Mouse (Mus musculus): ENCODE results near the gene Adam17. TPM values are rescaled to one million over a fixed set of nuclear protein-coding genes. Genes with fewer than 3 reads are reported as not detected.

The Adam17 gene
- polyA plus RNA-seq, 1 experiment from 2014 or later = 31.0 TPM

DNA sequence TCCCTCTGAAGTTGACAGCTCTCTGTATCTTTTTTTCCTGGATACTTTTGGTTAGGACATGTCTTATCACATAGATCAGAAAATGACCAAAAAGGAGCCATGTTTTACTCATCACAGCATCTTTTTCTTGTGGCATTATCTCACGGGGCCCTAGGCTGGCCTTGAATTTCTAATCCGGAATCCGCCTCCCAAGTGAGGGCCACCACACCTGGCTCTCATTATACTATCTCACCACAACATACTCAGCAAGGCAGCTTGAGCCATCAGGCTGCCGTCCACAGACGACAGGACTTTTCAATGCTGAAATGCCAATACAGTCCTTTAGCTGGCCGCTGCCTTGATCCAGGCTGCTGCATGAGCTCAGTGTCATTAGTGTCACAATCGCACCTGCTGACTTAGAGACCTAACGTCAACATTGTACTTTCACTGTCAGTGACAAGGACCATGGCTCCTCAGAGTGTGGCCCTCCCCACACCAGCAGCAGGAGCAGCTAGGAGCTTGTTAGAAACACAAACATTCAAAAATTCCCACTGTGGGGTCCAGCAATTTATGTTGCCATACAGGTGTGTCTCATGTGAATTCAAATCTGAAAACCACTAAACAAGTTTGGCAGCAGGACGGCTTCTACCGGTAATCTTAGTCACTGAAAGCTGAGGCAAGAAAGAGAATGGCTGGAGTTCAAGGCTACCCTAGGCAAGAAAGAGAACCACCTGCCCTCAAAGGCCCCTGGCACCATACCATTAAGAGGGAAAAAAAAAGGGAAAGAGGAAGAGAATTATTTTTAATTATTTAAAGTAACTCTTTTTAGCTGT is 8.6 kb downstream of the Adam17 start:
- WGBS = 72% methylated on average over 10 of the region's 10 CpGs
- H3K27ac ChIP-seq (ENCODE audit: low read length) = no peak overlapping the region
- no peak overlapping the region for H3K4me3 ChIP-seq (ENCODE audit: low read length)
- no peaks in the 10 kb centered on the region for H3K9me3 ChIP-seq (replicated peaks; ENCODE audit: control insufficient read depth, low read length)
- H3K9ac ChIP-seq (ENCODE audit: low read length) = no peak overlapping the region
- no peaks in the 10 kb centered on the region for H3K4me1 ChIP-seq (ENCODE audit: control insufficient read depth, insufficient read depth, low read length)
- ATAC-seq (replicated peaks; ENCODE audit: extremely low read depth, insufficient read depth, low FRiP score) = no peak
- H3K4me2 ChIP-seq (ENCODE audit: low read depth, low read length) = no peak overlapping the region
- peaks cover 3% of the 10 kb centered on the region for H3K36me3 ChIP-seq (ENCODE audit: control insufficient read depth, insufficient read depth)
- H3K27me3 ChIP-seq (ENCODE audit: control insufficient read depth, insufficient read depth, low read length) = no peaks in the 10 kb centered on the region

DNA sequence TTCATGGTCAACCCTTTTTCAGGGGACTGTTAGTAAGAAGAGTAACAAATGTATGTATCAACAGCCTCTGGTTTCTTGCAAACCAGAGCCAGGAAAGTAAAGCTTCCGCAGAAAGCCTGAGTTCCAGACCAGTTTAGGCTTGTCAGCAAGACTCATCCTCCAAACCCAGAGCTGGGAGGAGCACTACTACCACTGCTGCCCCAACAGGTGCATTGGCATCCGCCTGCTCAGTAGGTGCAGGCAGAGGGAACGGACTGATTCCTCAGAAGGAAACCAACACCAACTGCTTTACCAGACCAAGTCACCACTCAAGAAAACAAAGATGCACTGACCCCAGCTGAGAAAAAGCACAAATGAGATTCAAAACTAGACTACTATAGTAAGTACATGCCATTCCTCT is 10.2 kb downstream of the Adam17 start:
- Histone ChIP-seq H3K4me3 (ENCODE audit: low read length) (no peak overlapping the region), H3K4me1 (ENCODE audit: control insufficient read depth, insufficient read depth, low read length) (no peaks in the 10 kb centered on the region), H3K36me3 (ENCODE audit: control insufficient read depth, insufficient read depth) (peaks cover 3% of the 10 kb centered on the region), H3K9me3 (replicated peaks; ENCODE audit: control insufficient read depth, low read length) (no peaks in the 10 kb centered on the region), H3K27ac (ENCODE audit: low read length) (no peak overlapping the region), H3K4me2 (ENCODE audit: low read depth, low read length) (no peak overlapping the region), H3K9ac (ENCODE audit: low read length) (no peak overlapping the region), H3K27me3 (ENCODE audit: control insufficient read depth, insufficient read depth, low read length) (no peaks in the 10 kb centered on the region)
- ATAC-seq (replicated peaks; ENCODE audit: extremely low read depth, insufficient read depth, low FRiP score) = no peak
- 85% methylated on average over 3 of the region's 3 CpGs for WGBS

DNA sequence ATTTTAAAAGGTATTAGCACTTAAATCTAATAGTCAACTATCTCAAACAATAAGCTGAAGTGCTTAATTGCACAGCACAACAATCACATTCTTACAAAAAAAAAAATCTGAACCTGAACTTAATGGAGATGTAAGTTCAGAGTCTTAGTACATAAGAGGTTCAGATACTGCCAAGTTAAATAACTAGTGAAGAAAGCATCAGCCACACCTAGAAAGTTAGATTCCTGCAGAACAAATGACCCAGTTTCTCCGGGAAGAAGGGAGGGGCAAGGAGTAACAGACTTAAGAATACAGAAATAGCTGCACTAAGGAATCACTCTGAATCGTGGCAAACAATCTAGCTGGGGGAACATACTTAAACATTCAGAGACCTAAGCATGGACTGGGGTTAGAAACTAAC is 10.7 kb downstream of the Adam17 start:
- no peak overlapping the region for H3K27ac ChIP-seq (ENCODE audit: low read length)
- no peaks in the 10 kb centered on the region for H3K27me3 ChIP-seq (ENCODE audit: control insufficient read depth, insufficient read depth, low read length)
- no peaks in the 10 kb centered on the region for H3K9me3 ChIP-seq (replicated peaks; ENCODE audit: control insufficient read depth, low read length)
- 51% methylated on average over 2 of the region's 2 CpGs for WGBS
- ATAC-seq (replicated peaks; ENCODE audit: extremely low read depth, insufficient read depth, low FRiP score) = no peak
- no peak overlapping the region for H3K9ac ChIP-seq (ENCODE audit: low read length)
- H3K4me3 ChIP-seq (ENCODE audit: low read length) = no peak overlapping the region
- peaks cover 3% of the 10 kb centered on the region for H3K36me3 ChIP-seq (ENCODE audit: control insufficient read depth, insufficient read depth)
- H3K4me2 ChIP-seq (ENCODE audit: low read depth, low read length) = no peak overlapping the region
- no peaks in the 10 kb centered on the region for H3K4me1 ChIP-seq (ENCODE audit: control insufficient read depth, insufficient read depth, low read length)

DNA sequence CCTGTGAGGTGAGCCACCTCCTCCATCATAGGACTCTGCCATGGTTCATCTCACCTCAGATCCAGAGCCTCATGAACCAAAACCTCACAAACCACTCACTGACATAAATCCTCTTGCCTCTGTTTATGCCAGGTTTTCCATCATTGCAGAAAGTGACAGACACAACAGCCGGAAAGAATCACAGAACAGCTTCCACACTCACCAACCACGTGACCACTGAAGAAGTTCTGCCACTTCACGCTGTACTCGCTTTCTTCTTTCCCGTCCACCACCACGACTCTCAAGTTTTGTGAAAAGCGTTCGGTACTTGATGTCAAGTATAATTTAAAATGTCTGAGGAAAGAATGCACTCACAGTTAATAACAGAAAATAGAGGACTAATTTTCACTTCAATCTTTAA is 19.8 kb downstream of the Adam17 start:
- ATAC-seq (replicated peaks; ENCODE audit: extremely low read depth, insufficient read depth, low FRiP score) = no peak
- H3K9me3 ChIP-seq (replicated peaks; ENCODE audit: control insufficient read depth, low read length) = peaks cover 9% of the 10 kb centered on the region
- 94% methylated on average over 8 of the region's 8 CpGs for whole genome bisulfite sequencing

DNA sequence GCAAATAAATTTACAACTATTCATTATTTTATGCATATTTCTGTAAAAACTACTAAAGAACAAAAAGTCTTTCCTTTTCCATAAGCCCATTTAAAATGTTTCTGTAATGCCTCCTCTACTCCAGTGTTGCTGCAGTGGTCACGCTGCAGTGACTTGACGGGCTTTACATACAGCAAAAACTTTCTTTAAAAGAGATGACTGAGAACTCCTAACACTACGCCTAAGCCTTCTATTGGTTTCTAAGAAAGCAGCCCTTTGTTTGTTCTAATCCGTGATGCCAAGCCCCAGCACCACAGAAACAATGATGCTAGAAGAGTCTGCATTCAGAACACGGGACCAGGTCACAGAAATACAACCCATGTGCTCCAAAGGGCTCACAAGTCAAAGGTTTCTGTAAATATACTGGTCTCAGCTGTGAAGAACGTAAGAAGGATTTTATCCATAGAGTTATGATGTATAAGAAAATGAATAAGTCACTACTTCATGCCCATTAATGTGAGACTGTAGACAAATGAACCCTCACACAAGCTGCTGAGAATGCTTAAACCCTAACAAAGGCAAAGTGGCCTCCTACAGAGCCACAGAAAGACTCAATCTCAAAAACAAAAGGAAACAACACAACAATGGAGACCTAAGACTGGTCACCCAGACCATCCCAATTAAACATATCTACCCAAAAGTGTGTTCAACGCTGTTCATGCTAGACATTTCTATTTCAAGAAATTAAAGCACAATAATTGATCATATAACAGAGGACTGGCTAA is 23.1 kb downstream of the Adam17 start:
- H3K27me3 ChIP-seq (ENCODE audit: control insufficient read depth, insufficient read depth, low read length) = no peaks in the 10 kb centered on the region
- no peak overlapping the region for H3K4me2 ChIP-seq (ENCODE audit: low read depth, low read length)
- no peaks in the 10 kb centered on the region for H3K4me1 ChIP-seq (ENCODE audit: control insufficient read depth, insufficient read depth, low read length)
- H3K4me3 ChIP-seq (ENCODE audit: low read length) = no peak overlapping the region
- H3K9ac ChIP-seq (ENCODE audit: low read length) = no peak overlapping the region
- 90% methylated on average over 7 of the region's 7 CpGs for WGBS
- H3K27ac ChIP-seq (ENCODE audit: low read length) = no peak overlapping the region
- H3K9me3 ChIP-seq (replicated peaks; ENCODE audit: control insufficient read depth, low read length) = peaks cover 9% of the 10 kb centered on the region
- ATAC-seq (replicated peaks; ENCODE audit: extremely low read depth, insufficient read depth, low FRiP score) = no peak
- peaks cover 40% of the 10 kb centered on the region for H3K36me3 ChIP-seq (ENCODE audit: control insufficient read depth, insufficient read depth)

More for the DNA sequence above, 19.8 kb downstream of the Adam17 start:
- Histone ChIP-seq H3K9ac (ENCODE audit: low read length) (no peak overlapping the region), H3K4me3 (ENCODE audit: low read length) (no peak overlapping the region), H3K27me3 (ENCODE audit: control insufficient read depth, insufficient read depth, low read length) (no peaks in the 10 kb centered on the region), H3K27ac (ENCODE audit: low read length) (no peak overlapping the region), H3K4me2 (ENCODE audit: low read depth, low read length) (no peak overlapping the region), H3K36me3 (ENCODE audit: control insufficient read depth, insufficient read depth) (peaks cover 36% of the 10 kb centered on the region), H3K4me1 (ENCODE audit: control insufficient read depth, insufficient read depth, low read length) (no peaks in the 10 kb centered on the region)

DNA sequence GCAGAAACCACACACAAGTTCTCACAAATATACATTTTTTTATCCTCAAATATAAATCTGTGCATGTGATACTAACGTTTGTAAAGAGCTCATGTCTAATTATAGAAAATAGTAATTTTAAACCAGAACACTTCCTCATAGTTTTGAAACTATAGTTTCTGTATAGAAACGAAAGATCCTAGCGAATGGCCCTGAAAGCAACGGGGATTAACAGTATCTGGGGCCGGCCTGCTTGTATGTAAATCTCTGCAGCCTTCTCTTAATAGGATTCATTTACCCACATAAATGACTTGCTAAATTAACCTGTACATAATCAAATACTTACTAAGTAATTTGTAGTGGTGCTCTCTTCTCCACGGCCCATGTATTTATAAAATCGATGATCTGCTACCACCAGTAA is 26.5 kb downstream of the Adam17 start:
- 91% methylated on average over 7 of the region's 7 CpGs for WGBS
- no peaks in the 10 kb centered on the region for H3K27me3 ChIP-seq (ENCODE audit: control insufficient read depth, insufficient read depth, low read length)

DNA sequence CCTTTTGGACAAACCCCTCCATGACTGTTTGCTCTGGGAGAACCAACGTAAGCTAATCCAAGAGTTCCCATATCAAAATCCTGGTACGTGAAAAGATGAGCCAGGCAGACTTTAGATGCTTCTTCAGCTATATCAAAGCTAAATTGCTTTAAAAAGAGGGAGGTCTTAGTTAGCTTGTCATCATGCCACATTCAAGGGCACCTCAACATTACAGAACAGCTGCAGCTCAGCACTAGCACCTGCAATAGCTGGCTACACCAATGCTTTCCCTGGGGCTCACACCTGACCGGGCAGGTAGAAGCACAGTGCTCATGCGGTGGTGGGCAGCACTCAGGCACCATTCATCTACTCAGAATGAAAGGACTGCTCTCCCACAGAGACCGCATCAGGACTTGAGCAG is 32.8 kb downstream of the Adam17 start:
- H3K9ac ChIP-seq (ENCODE audit: low read length) = no peak overlapping the region
- no peak for ATAC-seq (replicated peaks; ENCODE audit: extremely low read depth, insufficient read depth, low FRiP score)
- WGBS = 95% methylated on average over 5 of the region's 5 CpGs
- H3K27me3 ChIP-seq (ENCODE audit: control insufficient read depth, insufficient read depth, low read length) = no peaks in the 10 kb centered on the region
- no peaks in the 10 kb centered on the region for H3K4me1 ChIP-seq (ENCODE audit: control insufficient read depth, insufficient read depth, low read length)
- no peaks in the 10 kb centered on the region for H3K9me3 ChIP-seq (replicated peaks; ENCODE audit: control insufficient read depth, low read length)
- H3K36me3 ChIP-seq (ENCODE audit: control insufficient read depth, insufficient read depth) = peaks cover 46% of the 10 kb centered on the region
- H3K27ac ChIP-seq (ENCODE audit: low read length) = no peak overlapping the region
- H3K4me2 ChIP-seq (ENCODE audit: low read depth, low read length) = no peak overlapping the region
- no peak overlapping the region for H3K4me3 ChIP-seq (ENCODE audit: low read length)

More for the DNA sequence above, 26.5 kb downstream of the Adam17 start:
- H3K4me3 ChIP-seq (ENCODE audit: low read length) = no peak overlapping the region
- no peak overlapping the region for H3K27ac ChIP-seq (ENCODE audit: low read length)
- peaks cover 36% of the 10 kb centered on the region for H3K36me3 ChIP-seq (ENCODE audit: control insufficient read depth, insufficient read depth)
- peaks cover 5% of the 10 kb centered on the region for H3K9me3 ChIP-seq (replicated peaks; ENCODE audit: control insufficient read depth, low read length)
- no peak overlapping the region for H3K4me2 ChIP-seq (ENCODE audit: low read depth, low read length)
- H3K4me1 ChIP-seq (ENCODE audit: control insufficient read depth, insufficient read depth, low read length) = no peaks in the 10 kb centered on the region
- no peak overlapping the region for H3K9ac ChIP-seq (ENCODE audit: low read length)
- ATAC-seq (replicated peaks; ENCODE audit: extremely low read depth, insufficient read depth, low FRiP score) = no peak

DNA sequence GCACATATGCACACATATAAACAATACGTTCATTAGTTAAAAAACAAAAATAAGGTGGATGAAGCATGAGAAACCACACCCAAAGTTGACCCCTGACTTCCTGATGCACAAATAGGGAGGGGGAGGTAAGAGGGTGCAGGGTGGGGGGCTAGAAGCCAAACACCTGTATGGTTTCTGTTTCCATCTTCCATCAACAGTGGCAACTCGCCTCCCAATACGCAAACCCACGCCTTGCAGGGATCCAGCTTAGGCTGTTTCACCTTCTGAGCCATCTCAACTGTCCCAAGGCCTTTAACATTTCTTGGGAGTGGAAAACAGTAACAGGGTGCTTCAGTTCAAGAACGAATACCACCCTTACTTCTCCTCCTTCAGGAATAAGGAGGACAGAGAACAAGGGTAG is 36.3 kb downstream of the Adam17 start:
- Histone ChIP-seq H3K36me3 (ENCODE audit: control insufficient read depth, insufficient read depth) (peaks cover 46% of the 10 kb centered on the region), H3K4me2 (ENCODE audit: low read depth, low read length) (no peak overlapping the region), H3K9me3 (replicated peaks; ENCODE audit: control insufficient read depth, low read length) (no peaks in the 10 kb centered on the region), H3K27me3 (ENCODE audit: control insufficient read depth, insufficient read depth, low read length) (no peaks in the 10 kb centered on the region), H3K4me3 (ENCODE audit: low read length) (no peak overlapping the region), H3K27ac (ENCODE audit: low read length) (no peak overlapping the region), H3K4me1 (ENCODE audit: control insufficient read depth, insufficient read depth, low read length) (no peaks in the 10 kb centered on the region), H3K9ac (ENCODE audit: low read length) (no peak overlapping the region)
- no peak for ATAC-seq (replicated peaks; ENCODE audit: extremely low read depth, insufficient read depth, low FRiP score)
- WGBS = 97% methylated on average over 5 of the region's 5 CpGs

DNA sequence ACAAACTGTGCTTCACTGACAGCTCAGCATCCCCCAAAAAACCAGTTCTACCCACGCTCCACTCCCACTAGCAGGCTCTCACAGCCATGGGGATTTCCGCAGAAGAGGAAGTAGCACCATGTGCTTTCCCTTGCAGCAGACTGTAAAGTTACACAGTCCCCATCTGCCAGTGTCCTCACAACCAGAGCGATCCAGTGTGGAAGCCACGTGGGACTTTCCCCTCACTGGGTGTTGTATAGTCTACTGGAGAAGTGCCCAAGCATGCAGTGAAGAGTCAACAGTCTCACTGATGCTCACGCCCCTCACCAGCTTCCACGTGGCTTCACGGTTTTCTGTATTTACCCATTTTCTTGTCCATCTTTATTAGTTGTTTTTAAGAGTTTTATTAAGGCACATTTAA is 37.6 kb downstream of the Adam17 start:
- H3K4me3 ChIP-seq (ENCODE audit: low read length) = no peak overlapping the region
- ATAC-seq (replicated peaks; ENCODE audit: extremely low read depth, insufficient read depth, low FRiP score) = 0 out of 2 replicates have a peak, but pooled peaks have one; percentile 45
- H3K9me3 ChIP-seq (replicated peaks; ENCODE audit: control insufficient read depth, low read length) = no peaks in the 10 kb centered on the region
- no peak overlapping the region for H3K4me2 ChIP-seq (ENCODE audit: low read depth, low read length)
- peaks cover 47% of the 10 kb centered on the region for H3K36me3 ChIP-seq (ENCODE audit: control insufficient read depth, insufficient read depth)
- no peak overlapping the region for H3K27ac ChIP-seq (ENCODE audit: low read length)
- 86% methylated on average over 7 of the region's 7 CpGs for WGBS
- no peaks in the 10 kb centered on the region for H3K27me3 ChIP-seq (ENCODE audit: control insufficient read depth, insufficient read depth, low read length)
- peaks cover 9% of the 10 kb centered on the region for H3K4me1 ChIP-seq (ENCODE audit: control insufficient read depth, insufficient read depth, low read length)
- no peak overlapping the region for H3K9ac ChIP-seq (ENCODE audit: low read length)
